Mouse (Mus musculus) gastrocnemius, adult 8-10 months (tissue): ENCODE data around the gene Rftn1. TPM values are rescaled to one million over a fixed set of nuclear protein-coding genes. Genes with fewer than 3 reads are reported as not detected.

Experiments
- DNase-seq, 2 experiments: peaks; one replicate each; pipeline ENCODE4 v3.0.0; 2022; ENCODE audit warnings: low spot score in 2 of 2
- total RNA-seq, 4 experiments: library from RNA; stranded (reverse); gene quantifications; 2 replicates each; pipeline ENCODE4 v1.2.4; 2022

Gene Rftn1
- total RNA-seq, 4 experiments from 2014 or later, result 6.7 to 9.9 (median 7.4) TPM

GRCm38 (mm10) chr17:50172795-50173194 lies 17.7 kb downstream of the Rftn1 start:
- no peak for DNase-seq

- DNase-seq, result no peak
Measured at GRCm38 (mm10) chr17:50170935-50171545, 19.4 kb downstream of the Rftn1 start.

GRCm38 (mm10) chr17:50169946-50170427 lies 20.5 kb downstream of the Rftn1 start:
- DNase-seq, result peak in 1 of 2 experiments; percentile 16

- DNase-seq, result no peak
Measured at GRCm38 (mm10) chr17:50160904-50161805, 29.3 kb downstream of the Rftn1 start.

- no peak for DNase-seq
Measured at GRCm38 (mm10) chr17:50160357-50160756, 30.1 kb downstream of the Rftn1 start.

GRCm38 (mm10) chr17:50159816-50160215 lies 30.7 kb downstream of the Rftn1 start:
- DNase-seq, result no peak

GRCm38 (mm10) chr17:50158565-50158964 lies 31.9 kb downstream of the Rftn1 start:
- DNase-seq, result no peak

GRCm38 (mm10) chr17:50157190-50158150 lies 33.0 kb downstream of the Rftn1 start:
- no peak for DNase-seq

GRCm38 (mm10) chr17:50152085-50152484 lies 38.4 kb downstream of the Rftn1 start:
- no peak for DNase-seq

- no peak for DNase-seq
Measured at GRCm38 (mm10) chr17:50151208-50151723, 39.2 kb downstream of the Rftn1 start.

GRCm38 (mm10) chr17:50150416-50151207 lies 39.9 kb downstream of the Rftn1 start:
- no peak for DNase-seq

- DNase-seq, result no peak
Measured at GRCm38 (mm10) chr17:50149690-50150210, 40.7 kb downstream of the Rftn1 start.

GRCm38 (mm10) chr17:50147831-50148587 lies 42.5 kb downstream of the Rftn1 start:
- no peak for DNase-seq

GRCm38 (mm10) chr17:50143354-50143753 lies 47.1 kb downstream of the Rftn1 start:
- no peak for DNase-seq

- no peak for DNase-seq
Measured at GRCm38 (mm10) chr17:50142553-50142952, 47.9 kb downstream of the Rftn1 start.

- no peak for DNase-seq
Measured at GRCm38 (mm10) chr17:50142151-50142550, 48.3 kb downstream of the Rftn1 start.

- peak in 1 of 2 experiments; percentile 24 for DNase-seq
Measured at GRCm38 (mm10) chr17:50136060-50136459, 54.4 kb downstream of the Rftn1 start.

- no peak for DNase-seq
Measured at GRCm38 (mm10) chr17:50135466-50135865, 55.0 kb downstream of the Rftn1 start.

GRCm38 (mm10) chr17:50131698-50132097 lies 58.8 kb downstream of the Rftn1 start:
- DNase-seq, result no peak
